Mouse (Mus musculus) CD4-positive helper T cell, adult 2 months (primary cell): ENCODE measurements at regions not wholly inside any gene's neighbourhood (a gene's known extent, or its start where the extent isn't known, plus 50 kb on each side); places are given as distances from the start of the nearest gene placed in this dataset.

Experiments used
- DNase-seq: peaks from one replicate; pipeline ENCODE4 v3.0.0-alpha.2; 2012; ENCODE audit warnings: low read depth, missing footprints, low spot score

DNA sequence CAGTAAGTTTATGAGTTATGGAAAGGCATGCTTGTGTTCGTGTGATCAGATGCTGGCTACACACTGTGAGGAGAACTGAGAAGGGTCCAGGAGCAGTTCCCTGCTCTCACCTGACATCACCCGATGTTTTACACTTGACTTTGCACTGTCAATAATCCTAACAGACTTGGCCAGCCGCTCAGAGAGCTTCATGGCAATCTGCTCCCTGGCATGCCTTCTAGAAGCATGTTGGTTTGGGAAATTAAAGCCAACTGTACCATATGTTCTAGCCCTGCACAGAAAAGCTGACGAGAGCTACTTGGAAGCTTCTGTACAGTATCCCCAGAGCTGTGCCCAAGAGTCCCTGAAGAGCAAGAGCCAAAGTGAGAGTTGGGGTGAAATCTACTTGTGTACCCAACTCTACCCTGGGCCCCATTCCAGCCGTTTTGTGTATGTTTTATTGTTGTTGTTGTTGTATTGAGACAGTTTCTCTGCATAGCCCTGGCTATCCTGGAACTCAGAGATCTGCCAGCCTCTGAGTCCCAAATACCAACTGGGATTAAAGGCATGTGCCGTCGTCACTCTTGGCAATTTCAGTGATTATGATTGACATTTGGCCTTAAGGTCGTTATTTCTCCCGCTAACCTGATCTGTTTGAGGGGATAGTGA is 56.5 kb upstream of the Cnksr3 start:
- DNase-seq = no peak

DNA sequence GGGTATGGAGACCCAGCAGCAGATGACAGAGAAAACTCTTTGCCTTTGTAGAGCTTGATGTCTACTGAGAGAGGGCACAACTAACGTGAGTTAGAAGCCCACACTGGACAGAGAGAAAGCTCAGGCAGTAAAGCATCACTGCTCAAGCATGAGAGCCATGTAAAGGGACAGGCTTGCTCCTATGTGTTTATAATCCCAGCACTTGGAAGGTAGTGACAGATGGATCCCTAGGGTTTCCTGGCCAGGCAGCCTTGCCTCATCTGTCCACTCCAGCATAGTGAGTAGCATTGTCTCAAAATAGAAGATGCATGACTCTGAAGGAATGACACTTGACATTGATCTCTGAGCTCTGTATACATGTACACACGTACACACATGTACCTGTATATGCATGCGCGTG is 55.9 kb upstream of the Cnksr3 start:
- DNase-seq = no peak

DNA sequence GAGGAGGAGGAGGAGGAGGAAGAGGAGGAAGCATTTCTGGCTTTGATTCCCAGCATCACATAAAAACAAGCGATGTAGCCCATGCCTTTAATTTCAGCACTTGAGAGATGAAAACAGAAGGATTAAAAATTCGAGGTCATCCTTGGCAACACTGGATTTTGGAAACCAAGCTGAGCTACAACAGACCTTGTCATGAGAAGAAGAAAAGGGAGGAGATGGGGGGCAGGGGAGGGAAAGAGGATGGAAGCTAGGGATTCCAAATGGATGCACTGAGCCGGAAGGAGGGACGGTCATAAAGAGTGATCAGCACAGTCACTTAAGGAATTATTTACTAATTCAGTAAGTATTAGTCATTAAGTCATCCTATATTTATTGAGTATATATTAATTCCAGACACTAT is 55.1 kb upstream of the Cnksr3 start:
- no peak for DNase-seq

DNA sequence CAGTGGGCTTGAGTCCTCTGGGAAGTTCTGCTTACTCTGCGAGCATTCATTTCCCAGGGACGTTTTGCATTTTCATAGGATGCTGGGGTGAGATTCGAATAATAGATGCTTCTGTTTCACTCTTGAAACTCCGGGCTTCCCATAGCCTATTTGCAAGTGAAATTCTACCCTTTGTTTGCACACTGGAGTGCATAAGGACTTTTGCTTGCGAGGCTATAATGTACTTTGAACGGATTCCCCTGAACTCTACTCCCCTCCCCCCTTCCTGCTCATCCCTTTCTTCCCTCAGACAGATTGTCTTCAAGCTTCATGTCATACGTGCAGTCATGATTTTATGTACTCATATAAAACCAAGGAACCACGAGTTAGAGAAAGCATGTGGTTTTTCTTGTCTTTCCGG is 53.4 kb upstream of the Cnksr3 start:
- no peak for DNase-seq

DNA sequence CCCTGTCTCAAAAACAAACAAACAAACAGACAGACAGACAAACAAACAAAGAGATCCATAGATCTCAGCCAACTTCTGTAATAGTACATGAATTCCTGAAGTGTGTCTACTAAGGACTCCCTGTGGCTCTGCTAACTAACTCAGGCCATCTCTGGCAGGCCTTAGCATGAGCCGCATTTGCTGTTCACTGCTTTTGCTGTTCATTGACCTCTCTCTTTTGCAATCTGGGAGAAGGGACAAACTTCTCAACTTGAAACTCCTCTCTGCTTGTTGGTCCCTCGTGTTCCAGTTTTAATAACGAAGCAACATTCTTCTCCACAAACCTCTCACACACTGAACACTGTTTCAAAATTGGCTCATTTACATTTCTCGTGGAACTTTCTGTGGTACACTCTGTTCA is 52.7 kb upstream of the Cnksr3 start:
- no peak for DNase-seq
